Mouse (Mus musculus) macrophage (primary cell): Measurements from ENCODE around the gene Stk32c. TPM values are rescaled to one million over a fixed set of nuclear protein-coding genes. Genes with fewer than 3 reads are reported as not detected.
A peak's percentile ranks its signal among the peaks of the same experiment; 100 is the strongest.

Experiments used
- H3K27ac ChIP-seq: fragments of 350-480 bp; formaldehyde crosslinking; 2 replicates; pipeline ENCODE4 v1.9.0; 2021
- H3K36me3 ChIP-seq: fragments of 350-480 bp; formaldehyde crosslinking; 2 replicates; pipeline ENCODE4 v1.9.0; 2021; ENCODE audit errors: inconsistent target
- H3K4me3 ChIP-seq: fragments of 350-480 bp; formaldehyde crosslinking; 2 replicates; pipeline ENCODE4 v1.9.0; 2021; ENCODE audit errors: inconsistent target
- H3K79me2 ChIP-seq: fragments of 350-480 bp; formaldehyde crosslinking; 2 replicates; pipeline ENCODE4 v1.9.0; 2021; ENCODE audit errors: inconsistent target
- WGBS: methylation state at CpG from one replicate; pipeline ENCODE4 v1.1.7; 2026; ENCODE audit warnings: inconsistent platforms; ENCODE audit not compliant: missing documents; 5-methylcytosine and 5-hydroxymethylcytosine counted together
- polyA plus RNA-seq: library from polyadenylated mRNA; stranded (reverse); fragments of 250-400 nt; gene quantifications from 3 replicates; pipeline ENCODE4 v1.2.4, GENCODE M21; 2018; ENCODE audit warnings: inconsistent platforms
- total RNA-seq, 78 experiments: library from RNA; depleted of rRNA; stranded (reverse); fragments of 250-400 nt; gene quantifications; 1 replicate in 9 of 78; 2 replicates in 24 of 78; 3 replicates in 43 of 78; 4 replicates in 2 of 78; pipeline ENCODE4 v1.2.4; 2018; ENCODE audit warnings: inconsistent platforms in 56 of 78

Stk32c gene
- total RNA-seq (2018; cell fraction: chromatin; rRNA removed) = 1 to 10 TPM in 7 of 26 experiments, under 1 TPM in 16, not detected in 3; 0.31 to 2.4 (median 0.62) TPM
- under 1 TPM in 24 of 26 experiments, not detected in 2; 0.07 to 0.26 (median 0.15) TPM for total RNA-seq (2018; cell fraction: cytosol; rRNA removed)
- total RNA-seq (2018; cell fraction: nucleus; rRNA removed) = 1 to 10 TPM in 2 of 26 experiments, under 1 TPM in 12, not detected in 12; 0.23 to 1.5 (median 0.38) TPM
- 0.17 to 0.21 TPM (median 0.19 TPM) in 3 replicates for polyA plus RNA-seq

GRCm38 (mm10) chr7:139212754-139213745 lies at the start of gene Stk32c, which contains the start of gene Lrrc27:
Gene Stk32c (minus strand): TSS chr7:139213307.
Gene Lrrc27 (plus strand): TSS chr7:139212988.
- Histone ChIP-seq H3K4me3 (peak within 1 kb of the TSS; percentile 37), H3K79me2 (no peaks in the 10 kb centered on the region), H3K27ac (peak within 1 kb of the TSS; percentile 89), H3K36me3 (no peaks in the 10 kb centered on the region)
- WGBS = 1% methylated on average over 52 of the region's 53 CpGs

GRCm38 (mm10) chr7:139257752-139258542 lies 44.8 kb upstream of the Stk32c start:
- WGBS = 90% methylated on average over 10 of the region's 10 CpGs
- Histone ChIP-seq H3K36me3 (peaks cover 85% of the 10 kb centered on the region), H3K4me3 (no peak overlapping the region), H3K27ac (no peak overlapping the region), H3K79me2 (peaks cover 100% of the 10 kb centered on the region)

GRCm38 (mm10) chr7:139254626-139255025 lies 41.5 kb upstream of the Stk32c start:
- H3K79me2 ChIP-seq = peaks cover 100% of the 10 kb centered on the region
- peaks cover 57% of the 10 kb centered on the region for H3K36me3 ChIP-seq
- WGBS = 91% methylated on average over 5 of the region's 5 CpGs
- H3K4me3 ChIP-seq = no peak overlapping the region
- no peak overlapping the region for H3K27ac ChIP-seq

GRCm38 (mm10) chr7:139253462-139253861 lies 40.4 kb upstream of the Stk32c start:
- peaks cover 100% of the 10 kb centered on the region for H3K79me2 ChIP-seq
- no peak overlapping the region for H3K27ac ChIP-seq
- peaks cover 45% of the 10 kb centered on the region for H3K36me3 ChIP-seq
- WGBS = 65% methylated on average over 3 of the region's 3 CpGs
- no peak overlapping the region for H3K4me3 ChIP-seq

GRCm38 (mm10) chr7:139252986-139253385 lies 39.9 kb upstream of the Stk32c start:
- Histone ChIP-seq H3K79me2 (peaks cover 96% of the 10 kb centered on the region), H3K36me3 (peaks cover 41% of the 10 kb centered on the region), H3K27ac (no peak overlapping the region), H3K4me3 (no peak overlapping the region)
- WGBS = 84% methylated on average over 9 of the region's 9 CpGs

- 91% methylated on average over 7 of the region's 7 CpGs for WGBS
- Histone ChIP-seq H3K79me2 (peaks cover 92% of the 10 kb centered on the region), H3K27ac (no peak overlapping the region), H3K4me3 (no peak overlapping the region), H3K36me3 (peaks cover 36% of the 10 kb centered on the region)
These were observed 39.5 kb upstream of the Stk32c start for GRCm38 (mm10) chr7:139252566-139252965.

- Histone ChIP-seq H3K79me2 (peaks cover 85% of the 10 kb centered on the region), H3K36me3 (peaks cover 30% of the 10 kb centered on the region), H3K27ac (no peak overlapping the region), H3K4me3 (no peak overlapping the region)
- 96% methylated on average over 5 of the region's 5 CpGs for WGBS
These were observed 38.8 kb upstream of the Stk32c start for GRCm38 (mm10) chr7:139251881-139252301.

- H3K36me3 ChIP-seq = peaks cover 7% of the 10 kb centered on the region; the same call in 1 of the 2 replicates
- H3K4me3 ChIP-seq = peak overlapping the region; percentile 84
- peaks cover 62% of the 10 kb centered on the region for H3K79me2 ChIP-seq
- 48% methylated on average over 6 of the region's 7 CpGs for WGBS
- H3K27ac ChIP-seq = peak overlapping the region; percentile 93
These were observed 36.5 kb upstream of the Stk32c start for GRCm38 (mm10) chr7:139249406-139250210.

- WGBS = 4% methylated on average over 42 of the region's 45 CpGs
- H3K36me3 ChIP-seq = no peaks in the 10 kb centered on the region
- peak overlapping the region; percentile 93 for H3K27ac ChIP-seq
These were observed 35.7 kb upstream of the Stk32c start for GRCm38 (mm10) chr7:139248615-139249405.

GRCm38 (mm10) chr7:139247881-139248614 lies 34.9 kb upstream of the Stk32c start, which contains the start of gene Pwwp2b:
Gene Pwwp2b (plus strand): TSS chr7:139248482.
- peaks cover 47% of the 10 kb centered on the region for H3K79me2 ChIP-seq
- peak within 1 kb of the TSS; percentile 84 for H3K4me3 ChIP-seq
- no peaks in the 10 kb centered on the region for H3K36me3 ChIP-seq
- under 1% methylated on average over 62 of the region's 72 CpGs for WGBS
- peak within 1 kb of the TSS; percentile 93 for H3K27ac ChIP-seq

More at GRCm38 (mm10) chr7:139248615-139249405, 35.7 kb upstream of the Stk32c start:
- Histone ChIP-seq H3K79me2 (peaks cover 54% of the 10 kb centered on the region), H3K4me3 (peak overlapping the region; percentile 84)

GRCm38 (mm10) chr7:139246931-139247880 lies 34.1 kb upstream of the Stk32c start:
- WGBS = 58% methylated on average over 37 of the region's 38 CpGs
- H3K27ac ChIP-seq = peak overlapping the region; percentile 83
- no peaks in the 10 kb centered on the region for H3K36me3 ChIP-seq
- H3K79me2 ChIP-seq = peaks cover 38% of the 10 kb centered on the region
- H3K4me3 ChIP-seq = peak overlapping the region; percentile 34
